Mouse (Mus musculus): ENCODE results near the gene Nup85. TPM values are rescaled to one million over a fixed set of nuclear protein-coding genes. Genes with fewer than 3 reads are reported as not detected.
A peak's percentile ranks its signal among the peaks of the same experiment; 100 is the strongest.

Nup85 gene
- polyA plus RNA-seq, 1 experiment = 12.0 TPM

DNA sequence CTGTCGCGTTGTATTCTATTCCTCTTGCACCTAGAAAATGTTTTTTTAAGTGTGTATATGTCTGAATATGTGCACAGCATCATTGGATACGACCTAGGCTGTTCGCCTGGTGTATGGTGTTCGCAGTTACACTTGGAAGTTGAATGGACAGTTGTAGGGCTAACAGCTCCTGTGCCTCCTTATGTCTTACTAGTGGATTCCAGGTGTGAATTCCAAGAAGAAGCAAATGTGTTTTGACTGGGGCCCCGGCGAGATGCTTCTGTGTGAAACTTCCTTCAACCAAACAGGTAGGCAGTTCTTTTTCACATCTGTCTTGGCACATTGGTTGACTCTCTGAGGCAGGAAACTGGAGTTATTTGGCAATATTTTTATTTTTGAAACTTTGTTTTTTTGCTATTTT, 727 bp downstream of the Nup85 start:
- peaks cover 46% of the 10 kb centered on the region for H3K36me3 ChIP-seq (replicated peaks; ENCODE audit: low read length)
- no peak for TF ChIP-seq FLI1 (IDR thresholded peaks at IDR 0.05; ENCODE audit: low read length)
- TF ChIP-seq GATA1 (IDR thresholded peaks at IDR 0.05; ENCODE audit: borderline replicate concordance, low read length) = no peak
- no peaks in the 10 kb centered on the region for H3K9me3 ChIP-seq
- peaks cover 22% of the 10 kb centered on the region for H3K4me1 ChIP-seq
- H3K27me3 ChIP-seq (replicated peaks) = no peaks in the 10 kb centered on the region
- H3K4me3 ChIP-seq (replicated peaks) = peak overlapping the region; percentile 97

- peaks cover 66% of the 10 kb centered on the region for H3K36me3 ChIP-seq (replicated peaks; ENCODE audit: low read length)
- no peak for TF ChIP-seq FLI1 (IDR thresholded peaks at IDR 0.05; ENCODE audit: low read length)
- TF ChIP-seq GATA1 (IDR thresholded peaks at IDR 0.05; ENCODE audit: borderline replicate concordance, low read length) = no peak
Measured at GRCm38 (mm10) chr11:115579080-115579479, 14.8 kb downstream of the Nup85 start.

GRCm38 (mm10) chr11:115582913-115583606, 18.8 kb downstream of the Nup85 start:
- peaks cover 97% of the 10 kb centered on the region for H3K36me3 ChIP-seq (replicated peaks; ENCODE audit: low read length)
- TF ChIP-seq GATA1 (IDR thresholded peaks at IDR 0.05; ENCODE audit: borderline replicate concordance, low read length) (no peak), FLI1 (IDR thresholded peaks at IDR 0.05; ENCODE audit: low read length) (no peak)
- H3K27me3 ChIP-seq (replicated peaks) = no peaks in the 10 kb centered on the region
- no peak overlapping the region for H3K4me3 ChIP-seq (replicated peaks)
- H3K4me1 ChIP-seq = peaks cover 15% of the 10 kb centered on the region; the same call in 1 of the 2 replicates
- no peaks in the 10 kb centered on the region for H3K9me3 ChIP-seq

More at GRCm38 (mm10) chr11:115579080-115579479, 14.8 kb downstream of the Nup85 start:
- Histone ChIP-seq H3K9me3 (no peaks in the 10 kb centered on the region), H3K4me1 (peaks cover 19% of the 10 kb centered on the region; the same call in 1 of the 2 replicates), H3K27me3 (replicated peaks) (no peaks in the 10 kb centered on the region), H3K4me3 (replicated peaks) (no peak overlapping the region)

GRCm38 (mm10) chr11:115584376-115585073, 20.3 kb downstream of the Nup85 start:
- H3K4me3 ChIP-seq (replicated peaks) = no peak overlapping the region
- no peaks in the 10 kb centered on the region for H3K27me3 ChIP-seq (replicated peaks)
- peaks cover 6% of the 10 kb centered on the region; the same call in 1 of the 2 replicates for H3K4me1 ChIP-seq
- H3K9me3 ChIP-seq = no peaks in the 10 kb centered on the region
- TF ChIP-seq GATA1 (IDR thresholded peaks at IDR 0.05; ENCODE audit: borderline replicate concordance, low read length) (no peak), FLI1 (IDR thresholded peaks at IDR 0.05; ENCODE audit: low read length) (no peak)
- H3K36me3 ChIP-seq (replicated peaks; ENCODE audit: low read length) = peaks cover 95% of the 10 kb centered on the region

GRCm38 (mm10) chr11:115585573-115586100, 21.4 kb downstream of the Nup85 start:
- TF ChIP-seq FLI1 (IDR thresholded peaks at IDR 0.05; ENCODE audit: low read length) = no peak
- TF ChIP-seq GATA1 (IDR thresholded peaks at IDR 0.05; ENCODE audit: borderline replicate concordance, low read length) = no peak
- Histone ChIP-seq H3K36me3 (replicated peaks; ENCODE audit: low read length) (peaks cover 98% of the 10 kb centered on the region), H3K9me3 (no peaks in the 10 kb centered on the region), H3K27me3 (replicated peaks) (no peaks in the 10 kb centered on the region), H3K4me1 (peaks cover 12% of the 10 kb centered on the region; the same call in 1 of the 2 replicates), H3K4me3 (replicated peaks) (no peak overlapping the region)

DNA sequence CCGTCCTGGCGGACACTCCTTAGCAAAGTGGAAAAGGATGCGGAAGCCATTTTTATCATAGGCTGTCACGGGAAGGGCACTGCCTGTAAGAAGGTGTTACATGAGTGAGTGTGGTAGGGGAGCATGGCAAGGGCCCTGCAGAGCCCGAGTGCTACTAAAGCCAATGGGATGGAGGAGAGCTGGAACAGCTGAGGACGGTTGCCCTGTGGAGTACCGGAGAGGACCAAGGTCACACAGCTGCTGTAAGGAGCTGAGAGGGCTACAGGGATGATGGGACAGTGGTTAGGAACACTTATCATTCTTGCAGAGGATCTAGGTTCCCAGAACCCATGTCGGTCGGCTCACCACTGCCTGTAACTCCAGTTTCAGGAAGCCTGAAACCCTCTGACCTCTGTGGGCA, 22.2 kb downstream of the Nup85 start:
- Histone ChIP-seq H3K9me3 (no peaks in the 10 kb centered on the region), H3K36me3 (replicated peaks; ENCODE audit: low read length) (peaks cover 98% of the 10 kb centered on the region), H3K27me3 (replicated peaks) (no peaks in the 10 kb centered on the region), H3K4me3 (replicated peaks) (no peak overlapping the region), H3K4me1 (peaks cover 10% of the 10 kb centered on the region; the same call in 1 of the 2 replicates)
- TF ChIP-seq GATA1 (IDR thresholded peaks at IDR 0.05; ENCODE audit: borderline replicate concordance, low read length) = no peak
- TF ChIP-seq FLI1 (IDR thresholded peaks at IDR 0.05; ENCODE audit: low read length) = no peak

DNA sequence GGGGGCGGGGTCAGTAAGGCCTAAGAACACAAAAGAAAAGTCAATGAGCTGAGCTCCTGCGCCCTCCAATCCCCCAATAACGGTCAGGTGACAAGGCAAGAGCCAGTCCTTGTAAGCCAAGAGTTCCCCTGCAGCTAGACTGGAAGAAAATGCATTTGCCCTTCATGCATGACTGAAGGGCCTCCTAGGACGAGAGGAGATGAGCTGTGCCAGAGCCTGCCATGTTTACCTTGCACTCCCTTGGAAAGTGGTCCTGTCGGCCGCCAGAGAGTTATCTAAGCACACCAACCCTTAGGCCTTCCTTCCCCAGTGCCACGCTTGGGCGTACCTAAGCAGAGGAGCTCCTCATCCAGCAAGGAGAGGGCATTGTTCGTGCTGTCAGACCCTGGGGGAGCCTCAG, 23.8 kb downstream of the Nup85 start:
- Histone ChIP-seq H3K27me3 (replicated peaks) (no peaks in the 10 kb centered on the region), H3K9me3 (no peaks in the 10 kb centered on the region)
- TF ChIP-seq FLI1 (IDR thresholded peaks at IDR 0.05; ENCODE audit: low read length) (no peak), GATA1 (IDR thresholded peaks at IDR 0.05; ENCODE audit: borderline replicate concordance, low read length) (no peak)

GRCm38 (mm10) chr11:115590526-115591075, 26.4 kb downstream of the Nup85 start:
- Histone ChIP-seq H3K9me3 (no peaks in the 10 kb centered on the region), H3K36me3 (replicated peaks; ENCODE audit: low read length) (peaks cover 94% of the 10 kb centered on the region), H3K4me1 (peaks cover 10% of the 10 kb centered on the region; the same call in 1 of the 2 replicates), H3K4me3 (replicated peaks) (no peak overlapping the region), H3K27me3 (replicated peaks) (no peaks in the 10 kb centered on the region)
- no peak for TF ChIP-seq GATA1 (IDR thresholded peaks at IDR 0.05; ENCODE audit: borderline replicate concordance, low read length)
- no peak for TF ChIP-seq FLI1 (IDR thresholded peaks at IDR 0.05; ENCODE audit: low read length)

More for the DNA sequence above, 23.8 kb downstream of the Nup85 start:
- Histone ChIP-seq H3K36me3 (replicated peaks; ENCODE audit: low read length) (peaks cover 97% of the 10 kb centered on the region), H3K4me3 (replicated peaks) (no peak overlapping the region), H3K4me1 (peaks cover 10% of the 10 kb centered on the region; the same call in 1 of the 2 replicates)

DNA sequence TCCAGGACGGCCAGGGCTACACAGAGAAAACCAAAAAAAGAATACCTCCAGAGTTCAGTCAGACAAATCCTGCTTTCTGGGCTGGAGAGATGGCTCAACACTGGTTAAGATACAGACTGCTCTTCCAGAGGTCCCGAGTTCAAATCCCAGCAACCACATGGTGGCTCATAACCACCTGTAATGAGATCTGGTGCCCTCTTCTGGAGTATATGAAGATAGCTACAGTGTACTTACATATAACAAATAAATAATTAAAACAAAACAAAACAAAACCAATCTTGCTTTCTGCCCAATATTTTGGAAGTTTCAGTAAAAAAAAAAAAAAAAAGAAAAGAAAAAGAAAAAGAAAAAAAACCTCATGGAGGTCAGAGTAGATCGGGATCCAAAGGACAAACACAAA, 31.0 kb downstream of the Nup85 start:
- Histone ChIP-seq H3K4me1 (peaks cover 45% of the 10 kb centered on the region), H3K9me3 (no peaks in the 10 kb centered on the region), H3K27me3 (replicated peaks) (no peaks in the 10 kb centered on the region), H3K4me3 (replicated peaks) (no peak overlapping the region), H3K36me3 (replicated peaks; ENCODE audit: low read length) (peaks cover 82% of the 10 kb centered on the region)
- TF ChIP-seq FLI1 (IDR thresholded peaks at IDR 0.05; ENCODE audit: low read length) (no peak), GATA1 (IDR thresholded peaks at IDR 0.05; ENCODE audit: borderline replicate concordance, low read length) (no peak)

Measured in megakaryocyte, embryonic 14.5 days (primary cell).